26 mouse cellular contexts compared by ENCODE assay signal in genomic region chr3:149105709-149106450, GRCm38 (mm10).
A peak's percentile ranks its signal among the peaks of the same experiment; 100 is the strongest.
DNase-seq lines count a peak whose midpoint lies in the region; ATAC-seq and TF ChIP-seq lines count a peak whose summit lies in the region.
"Had no signal": no experiment of that assay in that cellular context is flagged by ENCODE, and none has a peak within 500 bp of the region (broad histone marks: within the 10 kb centered on the region; RNA-seq: fewer than 3 reads in every experiment).

No protein-coding gene starts in this region.

- H3K36me3 ChIP-seq in heart, adult 2 months (ENCODE audit: control insufficient read depth, insufficient read depth, low read length), result no peaks in the 10 kb centered on the region
- no peaks in the 10 kb centered on the region for H3K36me3 ChIP-seq in kidney, embryonic 14.5 days (ENCODE audit: control insufficient read depth, insufficient read depth, low read length)
- no peaks in the 10 kb centered on the region for H3K36me3 ChIP-seq in intestine, embryonic 15.5 days
- H3K36me3 ChIP-seq: embryonic facial prominence, embryonic 13.5 days; forebrain, embryonic 10.5 days; forebrain, embryonic 15.5 days; heart, embryonic 13.5 days; limb, embryonic 13.5 days; liver, embryonic 12.5 days; midbrain, embryonic 13.5 days had no signal

- no peaks in the 10 kb centered on the region for H3K27me3 ChIP-seq in heart, adult 2 months (ENCODE audit: control insufficient read depth, insufficient read depth, low read length)
- no peaks in the 10 kb centered on the region for H3K27me3 ChIP-seq in kidney, embryonic 14.5 days (ENCODE audit: control insufficient read depth, insufficient read depth, low read length)
- no peaks in the 10 kb centered on the region for H3K27me3 ChIP-seq in intestine, embryonic 15.5 days (replicated peaks)
- H3K27me3 ChIP-seq: CH12.LX; embryonic facial prominence, embryonic 13.5 days; forebrain, embryonic 15.5 days; limb, embryonic 13.5 days; liver, embryonic 12.5 days; megakaryocyte, embryonic 14.5 days; midbrain, embryonic 13.5 days had no signal

- no peak overlapping the region for H3K4me3 ChIP-seq in heart, adult 2 months
- no peak overlapping the region for H3K4me3 ChIP-seq in kidney, embryonic 14.5 days (ENCODE audit: low read length)
- no peak overlapping the region for H3K4me3 ChIP-seq in intestine, embryonic 15.5 days (replicated peaks)
- H3K4me3 ChIP-seq: embryonic facial prominence, embryonic 13.5 days; forebrain, embryonic 10.5 days; forebrain, embryonic 15.5 days; heart, embryonic 13.5 days; left cerebral cortex, adult 2 months; limb, embryonic 13.5 days; liver, embryonic 12.5 days; megakaryocyte, embryonic 14.5 days; midbrain, embryonic 13.5 days had no signal

- 87% methylated on average over 13 of the region's 13 CpGs for WGBS in heart, adult 2 months
- WGBS in kidney, embryonic 14.5 days, result 29% methylated on average over 13 of the region's 13 CpGs
- 49% methylated on average over 13 of the region's 13 CpGs for WGBS in intestine, embryonic 15.5 days

- intact Hi-C loops in heart, adult 2 months (cut with DNase I), result no loop called here

- TF ChIP-seq EP300 in heart, adult 2 months (IDR thresholded peaks at IDR 0.05; ENCODE audit: insufficient read depth, low read depth, low read length), result no peak

- TF ChIP-seq POLR2A in heart, adult 2 months (IDR thresholded peaks at IDR 0.05; ENCODE audit: insufficient read depth, low read depth, low read length), result no peak

- TF ChIP-seq CTCF in heart, adult 2 months (IDR thresholded peaks at IDR 0.05), result no peak

- no peaks in the 10 kb centered on the region for H3K79me2 ChIP-seq in heart, adult 2 months (replicated peaks; ENCODE audit: control insufficient read depth, insufficient read depth, low read length)

- H3K9ac ChIP-seq in heart, adult 2 months (ENCODE audit: low read depth, low read length), result no peak overlapping the region
- no peak overlapping the region for H3K9ac ChIP-seq in kidney, embryonic 14.5 days (ENCODE audit: low read depth, low read length)
- no peak overlapping the region for H3K9ac ChIP-seq in intestine, embryonic 15.5 days
- H3K9ac ChIP-seq: embryonic facial prominence, embryonic 13.5 days; forebrain, embryonic 15.5 days; heart, embryonic 13.5 days; hindbrain, embryonic 14.5 days; limb, embryonic 13.5 days; liver, embryonic 12.5 days; midbrain, embryonic 13.5 days had no signal

- H3K27ac ChIP-seq in heart, adult 2 months, result no peak overlapping the region
- no peak overlapping the region for H3K27ac ChIP-seq in kidney, embryonic 14.5 days (ENCODE audit: low read depth, low read length)
- no peak overlapping the region for H3K27ac ChIP-seq in intestine, embryonic 15.5 days
- H3K27ac ChIP-seq: embryonic facial prominence, embryonic 13.5 days; forebrain, embryonic 10.5 days; forebrain, embryonic 15.5 days; heart, embryonic 13.5 days; hindbrain, embryonic 14.5 days; left cerebral cortex, adult 2 months; limb, embryonic 13.5 days; liver, embryonic 12.5 days; midbrain, embryonic 13.5 days had no signal

- no peak overlapping the region for H3K4me2 ChIP-seq in kidney, embryonic 14.5 days (replicated peaks; ENCODE audit: low read depth, low read length)
- H3K4me2 ChIP-seq in intestine, embryonic 15.5 days (replicated peaks), result no peak overlapping the region
- H3K4me2 ChIP-seq: embryonic facial prominence, embryonic 13.5 days; forebrain, embryonic 15.5 days; heart, embryonic 13.5 days; hindbrain, embryonic 14.5 days; limb, embryonic 13.5 days; liver, embryonic 12.5 days; midbrain, embryonic 13.5 days had no signal

- H3K9me3 ChIP-seq in kidney, embryonic 14.5 days (ENCODE audit: control insufficient read depth, low read length), result no peaks in the 10 kb centered on the region
- no peaks in the 10 kb centered on the region for H3K9me3 ChIP-seq in intestine, embryonic 15.5 days
- H3K9me3 ChIP-seq: embryonic facial prominence, embryonic 13.5 days; forebrain, embryonic 10.5 days; forebrain, embryonic 15.5 days; heart, embryonic 13.5 days; limb, embryonic 13.5 days; liver, embryonic 12.5 days; midbrain, embryonic 13.5 days had no signal

- DNase-seq in heart, adult 11 months, result peak; percentile 63
- DNase-seq in heart, adult 2 months, result no peak
- no peak for DNase-seq in kidney, postnatal 10 days
- DNase-seq in adrenal gland, adult 2 months, result no peak
- DNase-seq: adrenal gland, postnatal 25 days; cerebellum, adult 18-20 months; cerebellum, postnatal 10 days; gastrocnemius, postnatal 36 days; heart, postnatal 10 days; lung, adult 18-20 months; lung, postnatal 4 days; thymus, postnatal 14 days had no signal

- ATAC-seq in kidney, embryonic 14.5 days (ENCODE audit: low FRiP score, low TSS enrichment), result peak; percentile 93
- peak; percentile 52 for ATAC-seq in intestine, embryonic 15.5 days
- 0 out of 2 replicates have a peak, but pooled peaks have one; percentile 28 for ATAC-seq in megakaryocyte-erythroid progenitor cell, adult 5-6 weeks (replicated peaks; ENCODE audit: low FRiP score, low TSS enrichment, poor library complexity, severe bottlenecking)
- ATAC-seq: forebrain, embryonic 15.5 days; liver, embryonic 12.5 days; midbrain, embryonic 13.5 days had no signal

- H3K4me1 ChIP-seq in heart, adult 2 months (ENCODE audit: control insufficient read depth, insufficient read depth, low read length), result peaks cover 1% of the 10 kb centered on the region; the same call in 1 of the 2 replicates
- H3K4me1 ChIP-seq in kidney, embryonic 14.5 days (ENCODE audit: control insufficient read depth, insufficient read depth, low read length), result peaks cover 7% of the 10 kb centered on the region; the same call in 1 of the 2 replicates
- peaks cover 6% of the 10 kb centered on the region; the same call in 1 of the 2 replicates for H3K4me1 ChIP-seq in intestine, embryonic 15.5 days (replicated peaks)
- H3K4me1 ChIP-seq: liver, embryonic 12.5 days; megakaryocyte, embryonic 14.5 days; midbrain, embryonic 13.5 days had no signal

Comparison
In these comparisons a context has a peak if more than half of its experiments do, and no peak if none do; other contexts are left out.
1. ATAC-seq: peak in every context shown above with its lines; median percentile 93 in kidney, embryonic 14.5 days; 52 in intestine, embryonic 15.5 days; 28 in megakaryocyte-erythroid progenitor cell, adult 5-6 weeks.